Mouse (Mus musculus) CD4-positive, CD25-positive, alpha-beta regulatory T cell, adult 9 weeks (primary cell): ENCODE measurements around the gene Dmrtc1a. TPM values are rescaled to one million over a fixed set of nuclear protein-coding genes. Genes with fewer than 3 reads are reported as not detected.

Source experiments
- polyA plus RNA-seq: library from polyadenylated mRNA; unstranded; fragments of 100-300 nt; shearing (Covaris generic); gene quantifications from one replicate; pipeline ENCODE4 v1.2.1, GENCODE M21; 2017

Gene Dmrtc1a
- not detected for polyA plus RNA-seq

DNA sequence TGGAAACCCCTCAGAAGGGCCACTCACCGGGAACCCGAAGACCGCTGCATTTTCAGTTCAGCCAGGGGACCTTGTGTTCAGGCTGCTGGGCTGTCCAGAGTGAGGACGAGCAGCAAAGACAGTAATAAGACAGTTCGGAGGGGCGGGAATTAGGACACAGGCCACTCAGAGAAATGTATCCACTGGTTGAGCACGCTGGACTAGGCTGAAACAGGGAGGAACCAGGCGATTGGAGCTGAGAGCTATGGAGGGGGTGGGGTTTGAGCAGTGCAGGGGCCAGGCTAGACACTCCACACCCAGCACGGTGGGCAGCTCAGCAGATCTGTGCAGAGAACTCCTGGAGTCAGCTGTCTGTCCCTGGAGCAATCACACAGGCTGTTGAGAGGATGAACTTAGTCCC lies at the start of gene Dmrtc1a, which contains the start of gene 1700011M02Rik:
Gene Dmrtc1a (minus strand): TSS at position 101 of the 400 bp plus-strand sequence.
Gene 1700011M02Rik (plus strand): TSS at position 319 of the 400 bp plus-strand sequence.

GRCm38 (mm10) chrX:102928072-102928471 lies 19.6 kb upstream of the Dmrtc1a start, which contains the start of gene 1700018G05Rik:
Gene 1700018G05Rik, plus strand, starts transcription at chrX:102928372.

DNA sequence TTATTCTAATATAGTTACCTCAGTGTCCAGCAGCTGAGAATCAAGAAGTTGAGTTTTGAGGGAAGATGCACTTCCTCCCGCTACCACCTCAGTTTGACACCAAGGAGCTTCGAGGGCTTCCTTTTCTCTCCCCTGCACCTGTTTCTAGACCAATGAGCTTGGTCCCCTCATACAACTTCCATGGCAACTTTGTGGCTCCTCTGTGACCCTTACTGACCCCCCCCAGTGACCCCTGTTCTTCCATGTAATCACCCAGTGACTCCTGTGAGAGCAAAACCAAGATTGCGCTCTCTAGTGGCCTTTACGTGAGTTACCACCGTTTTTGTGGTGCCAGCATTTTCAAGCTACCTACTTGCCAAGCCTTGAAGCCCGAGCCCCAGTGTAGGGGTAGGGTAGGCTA lies 40.6 kb downstream of the Dmrtc1a start, which contains the start of gene 1700031F05Rik:
Gene 1700031F05Rik (minus strand): TSS at position 101 of the 400 bp plus-strand sequence.

DNA sequence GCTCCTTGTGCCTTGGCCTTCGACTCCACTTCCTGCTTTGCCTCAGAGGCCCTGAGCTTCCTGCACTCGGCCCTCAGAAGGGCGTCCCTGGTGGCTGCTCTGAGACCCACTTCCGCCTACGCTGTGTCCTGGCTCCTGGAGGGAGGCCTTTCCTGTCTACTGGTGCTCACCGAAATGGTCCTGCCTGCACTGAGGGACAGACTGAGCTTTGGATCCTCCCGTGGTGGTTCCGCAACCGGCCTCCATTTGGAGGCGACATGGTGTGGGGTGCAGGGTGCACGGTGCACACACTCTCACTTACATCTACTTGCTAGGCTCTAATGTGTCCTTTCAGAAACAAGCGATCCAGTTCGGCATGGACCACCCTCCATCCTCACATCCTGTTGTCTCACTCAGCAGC lies 54.0 kb downstream of the Dmrtc1a start, which contains the start of gene Dmrtc1c2:
Gene Dmrtc1c2 (minus strand): TSS at position 101 of the 400 bp plus-strand sequence.

Other genes with a start within 250 kb of the Dmrtc1a start
- not detected for gene Gm3880, start 221.7 kb downstream of the Dmrtc1a start, polyA plus RNA-seq
- not detected for gene Gm9112, start 201.1 kb downstream of the Dmrtc1a start, polyA plus RNA-seq
- gene Dmrtc1b, start 200.8 kb downstream of the Dmrtc1a start, polyA plus RNA-seq, result not detected
- gene Dmrtc1c1, start 105.7 kb downstream of the Dmrtc1a start, polyA plus RNA-seq, result not detected
- not detected for gene Dmrtc1c2, start 54.1 kb downstream of the Dmrtc1a start, polyA plus RNA-seq
- gene 1700031F05Rik, start 40.7 kb downstream of the Dmrtc1a start, polyA plus RNA-seq, result not detected
- not detected for gene 1700011M02Rik, start 218 bp upstream of the Dmrtc1a start, polyA plus RNA-seq
- not detected for gene 1700018G05Rik, start 19.7 kb upstream of the Dmrtc1a start, polyA plus RNA-seq